Mouse (Mus musculus): ENCODE results near the gene Trim17.

The Trim17 gene

DNA sequence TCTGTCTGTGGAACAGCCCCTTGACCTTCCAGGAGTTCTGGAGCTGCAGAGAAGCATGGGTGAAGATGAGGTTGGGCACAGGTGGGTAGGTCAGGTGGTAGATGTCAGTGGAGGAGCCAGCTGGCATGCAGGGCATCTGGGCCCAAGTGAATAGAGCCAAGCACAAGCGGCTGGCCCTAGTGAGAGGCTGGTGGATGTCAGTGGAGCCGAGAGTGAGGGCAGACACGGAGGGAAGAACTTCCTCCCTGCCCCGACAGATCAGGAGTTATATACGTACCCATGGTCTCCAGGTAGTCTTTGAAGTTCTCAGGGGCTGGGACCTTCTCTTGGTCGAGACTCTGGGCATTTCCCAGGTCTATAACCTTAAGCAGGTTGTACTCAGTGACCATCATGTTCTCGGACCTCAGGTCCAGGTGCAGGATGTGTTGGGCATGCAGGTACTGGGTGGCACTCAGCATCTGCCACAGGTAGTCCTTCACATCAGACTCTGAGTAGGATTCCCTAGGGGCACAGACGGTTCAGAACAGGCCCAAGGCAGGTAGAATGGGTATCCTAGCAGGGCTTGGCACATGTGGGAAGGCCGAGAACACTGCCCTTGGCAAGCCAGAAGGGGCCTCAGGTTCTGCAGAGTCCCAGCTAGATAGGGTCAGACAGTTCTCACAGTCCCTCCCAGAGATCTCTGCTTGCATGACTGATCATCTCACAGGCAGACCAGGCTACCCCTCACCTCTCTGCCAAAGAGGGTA, 40.7 kb downstream of the Trim17 start:
- DNase-seq = no peak

DNA sequence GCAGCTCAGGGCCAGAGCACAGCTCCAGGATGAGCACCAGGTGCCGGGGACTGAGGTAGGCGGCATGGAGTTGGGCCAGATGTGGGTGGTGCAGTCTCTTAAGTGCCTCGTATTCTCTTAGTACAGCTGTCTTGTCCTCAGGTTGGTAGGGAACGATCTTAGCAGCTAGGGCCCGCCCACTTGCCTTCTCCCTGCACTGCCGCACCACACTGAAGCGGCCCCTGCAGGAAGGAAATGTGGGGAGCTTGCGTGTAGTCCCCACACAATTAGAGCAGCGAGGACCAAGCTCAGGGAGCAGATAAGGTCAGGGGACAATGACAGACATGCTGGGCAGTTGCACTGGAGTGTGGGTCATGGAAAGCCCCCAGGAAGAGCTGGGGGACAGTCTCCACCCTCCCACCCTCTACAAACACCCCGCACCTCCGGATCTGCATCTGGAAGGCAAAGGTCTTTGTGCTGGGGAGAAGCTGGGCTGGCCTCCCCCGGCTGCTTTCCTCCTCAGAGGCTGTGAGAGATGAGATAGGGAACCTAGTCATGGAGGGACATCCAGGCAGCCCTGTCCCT, 41.4 kb downstream of the Trim17 start:
- no peak for DNase-seq

DNA sequence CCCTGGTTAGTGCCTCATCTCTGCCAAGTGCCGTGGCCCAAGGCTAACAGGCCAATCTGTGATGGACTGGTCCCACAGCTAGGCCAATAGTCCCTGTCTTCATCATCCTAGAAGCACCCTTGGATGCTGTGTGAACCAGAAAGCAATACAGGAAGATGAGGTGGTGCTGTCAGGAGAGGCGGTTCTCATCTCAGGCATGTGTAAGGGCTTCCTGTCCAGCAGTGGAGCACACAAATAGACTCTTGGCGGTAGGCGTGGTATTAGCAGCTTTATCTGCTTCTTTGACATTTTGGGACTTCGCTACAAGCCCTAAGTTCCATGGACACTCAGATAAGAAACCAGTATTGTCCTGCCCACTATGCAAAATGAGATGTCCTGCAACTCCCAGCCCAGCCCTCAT, 43.1 kb downstream of the Trim17 start:
- no peak for DNase-seq

DNA sequence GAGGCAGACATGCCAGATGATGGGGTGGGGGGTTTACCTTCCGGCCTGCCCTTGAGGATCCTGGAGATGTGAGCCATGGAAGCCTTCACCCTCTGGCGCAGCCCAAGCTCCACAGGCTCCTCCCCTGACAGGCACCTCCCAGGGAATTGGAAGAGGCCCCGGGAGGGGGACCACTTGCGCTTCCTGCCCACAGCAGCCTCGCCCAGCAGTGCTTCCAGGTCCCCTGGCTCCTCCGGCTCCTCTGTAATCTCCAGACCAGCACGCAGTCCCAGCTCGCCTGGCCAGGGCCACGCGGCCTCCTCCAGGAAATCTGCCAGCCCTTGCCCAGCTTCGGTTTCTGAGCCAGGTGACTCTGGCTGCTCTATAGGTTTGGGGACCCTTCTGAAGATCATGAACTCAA, 44.7 kb downstream of the Trim17 start:
- DNase-seq = no peak

DNA sequence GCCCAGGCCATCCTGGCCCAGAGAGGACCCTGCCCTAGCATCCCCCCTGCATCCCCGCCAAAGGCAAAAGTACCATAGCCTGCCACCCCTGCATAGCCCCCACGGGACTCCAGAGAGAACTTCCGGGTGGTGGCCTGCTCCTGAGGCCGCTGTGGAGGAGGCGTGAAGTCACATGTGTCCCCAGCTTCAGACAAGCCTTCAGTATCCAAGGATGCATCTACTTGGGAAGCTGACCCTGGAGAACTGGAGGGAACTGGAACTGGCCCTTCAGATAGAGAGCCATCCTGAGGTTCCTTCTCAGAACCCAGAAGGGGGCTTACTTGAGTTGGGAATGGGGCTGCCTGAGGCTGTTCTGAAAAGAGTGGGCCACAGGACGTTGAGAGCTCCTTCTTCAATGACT, 45.3 kb downstream of the Trim17 start:
- DNase-seq = no peak

DNA sequence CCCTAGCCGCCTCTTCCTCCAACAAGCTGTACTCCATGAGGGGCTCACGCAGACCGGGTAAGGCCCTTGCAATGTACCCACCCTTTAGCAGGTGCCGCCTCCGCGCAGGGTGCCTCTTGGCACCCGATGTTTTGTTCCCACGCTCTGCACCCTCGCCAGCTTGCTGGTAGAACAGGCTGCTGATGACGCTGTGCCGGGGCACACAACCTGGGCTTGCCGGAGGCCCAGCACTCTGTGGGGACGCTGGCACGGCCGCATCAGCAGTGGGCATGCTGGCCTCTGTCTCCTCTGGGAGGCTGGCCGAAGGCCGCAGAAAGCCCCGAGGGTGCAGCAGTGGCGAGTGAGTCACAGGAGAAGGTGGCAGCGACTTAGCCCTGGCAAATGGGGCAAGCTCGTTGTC, 46.1 kb downstream of the Trim17 start:
- no peak for DNase-seq

DNA sequence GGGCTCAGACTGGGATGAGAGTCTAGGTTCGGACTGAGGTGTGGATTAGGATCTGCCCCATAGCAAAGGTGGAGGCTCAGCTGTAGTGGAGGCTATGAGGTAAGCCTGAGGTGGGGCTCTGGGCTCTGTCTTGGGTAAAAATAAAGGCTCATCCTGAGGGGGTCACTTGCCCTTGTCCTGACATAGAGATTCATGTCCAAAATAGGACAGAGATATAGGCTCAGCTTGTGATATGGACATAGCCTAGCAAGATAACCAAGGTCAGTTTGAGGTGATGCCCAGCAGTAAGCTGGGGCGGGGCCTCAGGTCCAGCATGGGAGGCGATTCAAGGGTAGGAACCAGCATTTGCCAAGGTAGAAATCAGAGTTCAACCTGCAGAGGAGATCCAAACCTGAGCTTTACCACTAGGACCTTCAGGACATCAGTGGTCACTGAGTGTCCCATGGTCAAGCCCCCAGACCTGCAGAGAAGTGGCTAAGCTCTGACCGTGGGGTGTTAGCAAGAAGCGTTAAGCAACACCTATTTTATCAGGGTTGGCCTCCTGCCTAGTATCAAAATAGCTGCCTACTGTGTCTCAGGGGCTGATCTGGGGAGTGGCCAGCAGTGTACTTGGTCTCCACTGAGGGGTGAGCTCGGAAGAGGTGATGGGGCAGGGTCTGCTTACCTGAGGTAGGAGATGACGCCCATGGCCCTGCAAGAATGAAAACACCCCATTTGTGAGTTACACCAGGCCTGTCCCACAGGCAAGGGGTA, 48.0 kb downstream of the Trim17 start:
- DNase-seq = no peak

DNA sequence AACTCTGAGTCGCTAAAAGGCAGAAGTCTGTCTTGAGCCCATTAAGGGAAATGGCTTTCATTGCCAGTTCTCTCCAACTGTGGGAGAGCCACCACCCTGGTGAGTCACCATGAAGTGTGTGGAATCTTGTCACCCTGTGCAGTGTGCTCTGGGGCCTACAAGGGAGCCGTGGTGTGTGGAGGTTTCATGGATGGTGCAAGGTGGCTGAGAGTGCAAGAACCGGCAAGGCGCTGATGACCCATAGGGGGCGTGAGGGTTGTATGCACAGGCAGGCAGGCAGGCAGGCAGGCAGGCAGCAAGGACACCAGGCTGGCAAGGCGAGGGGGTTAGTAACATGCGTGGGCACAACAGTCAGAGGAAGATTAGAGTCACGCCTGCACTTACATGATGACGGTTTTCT, 60.6 kb downstream of the Trim17 start:
- no peak for DNase-seq

Data from cerebellum, adult 9-10 months (tissue).